In genomic region chr12:100241911-100242796, GRCm38 (mm10) we compare ENCODE assay signal across 8 mouse cellular contexts. TPM values are rescaled to one million over a fixed set of nuclear protein-coding genes. Genes with fewer than 3 reads are reported as not detected.
DNase-seq lines count a peak whose midpoint lies in the region; TF ChIP-seq lines count a peak whose summit lies in the region.

No protein-coding gene starts in this region.

- TF ChIP-seq CTCF in MEL (IDR thresholded peaks at IDR 0.05 in 2 of 3, conservative IDR thresholded peaks at IDR 0.05 in 1 of 3; ENCODE audit: control insufficient read depth in 1 of 3, insufficient read depth in 1 of 3, low read depth in 2 of 3, low read length in 3 of 3, poor library complexity in 1 of 3, severe bottlenecking in 1 of 3) = no peak
- TF ChIP-seq CTCF in layer of hippocampus, adult 2 months (conservative IDR thresholded peaks at IDR 0.05) = no peak
- no peak for TF ChIP-seq CTCF in lung, adult 2 months (IDR thresholded peaks at IDR 0.05; ENCODE audit: insufficient read depth, low read length)
- no peak for TF ChIP-seq CTCF in olfactory bulb, adult 2 months (IDR thresholded peaks at IDR 0.05; ENCODE audit: insufficient read depth, low read depth, low read length)

- H3K4me3 ChIP-seq in MEL (ENCODE audit: control insufficient read depth in 1 of 2, insufficient read depth in 1 of 2, low read depth in 2 of 2, low read length in 2 of 2) = peak overlapping the region; percentile 40 to 55; a peak in 3 of 4 replicates
- peak overlapping the region; percentile 41 for H3K4me3 ChIP-seq in hindbrain, embryonic 10.5 days
- peak overlapping the region; percentile 43; the same call in 1 of the 2 replicates for H3K4me3 ChIP-seq in layer of hippocampus, adult 2 months
- H3K4me3 ChIP-seq in lung, adult 2 months (replicated peaks; ENCODE audit: extremely low read depth, low read depth, low read length) = no peak overlapping the region
- H3K4me3 ChIP-seq in olfactory bulb, adult 2 months (ENCODE audit: insufficient read depth, low read depth, low read length) = peak overlapping the region; percentile 28; the same call in 1 of the 2 replicates

- no peak for TF ChIP-seq POLR2A in MEL (IDR thresholded peaks at IDR 0.05; ENCODE audit: control insufficient read depth in 1 of 2, insufficient read depth in 1 of 2, low read depth in 1 of 2, low read length in 2 of 2, poor library complexity in 1 of 2)
- no peak for TF ChIP-seq POLR2A in lung, adult 2 months (IDR thresholded peaks at IDR 0.05; ENCODE audit: borderline replicate concordance, extremely low read depth, low read depth, low read length)
- TF ChIP-seq POLR2A in olfactory bulb, adult 2 months (IDR thresholded peaks at IDR 0.05; ENCODE audit: insufficient read depth, low read depth, low read length) = 0 out of 2 replicates have a peak, but pooled peaks have one; percentile 25

- WGBS in hindbrain, embryonic 10.5 days = 11% methylated on average over 22 of the region's 22 CpGs
- WGBS in lung, adult 2 months = 19% methylated on average over 22 of the region's 22 CpGs
- 4% methylated on average over 22 of the region's 22 CpGs for WGBS in olfactory bulb, adult 2 months

- no peaks in the 10 kb centered on the region; a peak in 1 of 4 replicates for H3K36me3 ChIP-seq in MEL (ENCODE audit: control insufficient read depth in 1 of 2, insufficient read depth in 2 of 2, low read length in 2 of 2)
- H3K36me3 ChIP-seq in hindbrain, embryonic 10.5 days = no peaks in the 10 kb centered on the region

- no peak overlapping the region for H3K27ac ChIP-seq in MEL (ENCODE audit: control insufficient read depth, low read depth, low read length)
- H3K27ac ChIP-seq in hindbrain, embryonic 10.5 days = peak overlapping the region; percentile 88
- H3K27ac ChIP-seq in layer of hippocampus, adult 2 months = peak overlapping the region; percentile 89
- H3K27ac ChIP-seq in olfactory bulb, adult 2 months (ENCODE audit: insufficient read depth, low read depth, low read length) = peak overlapping the region; percentile 92

- no peak for TF ChIP-seq EP300 in MEL (IDR thresholded peaks at IDR 0.05; ENCODE audit: low read depth in 1 of 2, low read length in 2 of 2)

- 0 out of 4 replicates have a peak, but pooled peaks cover 0 to 5% of the 10 kb centered on the region in 2 experiments for H3K4me1 ChIP-seq in MEL (ENCODE audit: control insufficient read depth in 1 of 2, insufficient read depth in 2 of 2, low read length in 2 of 2)
- peaks cover 42% of the 10 kb centered on the region for H3K4me1 ChIP-seq in hindbrain, embryonic 10.5 days (replicated peaks)
- no peaks in the 10 kb centered on the region for H3K4me1 ChIP-seq in lung, adult 2 months (ENCODE audit: control insufficient read depth, insufficient read depth, low read length)
- peaks cover 24% of the 10 kb centered on the region for H3K4me1 ChIP-seq in olfactory bulb, adult 2 months (ENCODE audit: control insufficient read depth, insufficient read depth, low read length)

- peak; percentile 85 for DNase-seq in MEL (ENCODE audit: low read depth, low spot score)
- DNase-seq in cerebellum, adult 8-10 months = peak; percentile 77
- DNase-seq in forelimb bud, embryonic 11.5 days (ENCODE audit: low read depth, low spot score) = peak; percentile 84
- peak; percentile 86 for DNase-seq in hindbrain, embryonic 10.5 days (ENCODE audit: low spot score)
- DNase-seq in layer of hippocampus, adult 2 months (ENCODE audit: low spot score in 2 of 2) = peak; percentile 58 to 76
- DNase-seq in lung, adult 2 months = peak; percentile 28
- DNase-seq in natural killer cell, adult 2 months (ENCODE audit: low spot score in 2 of 2) = no peak

- peaks cover 0 to 2% of the 10 kb centered on the region in 2 experiments; a peak in 2 of 4 replicates for H3K27me3 ChIP-seq in MEL (ENCODE audit: control insufficient read depth in 1 of 2, insufficient read depth in 2 of 2, low read length in 2 of 2)
- no peaks in the 10 kb centered on the region for H3K27me3 ChIP-seq in hindbrain, embryonic 10.5 days (ENCODE audit: insufficient read depth, poor library complexity, severe bottlenecking)

- peak overlapping the region; percentile 42; the same call in 1 of the 2 replicates for H3K9ac ChIP-seq in MEL (ENCODE audit: control insufficient read depth, low read depth, low read length, poor library complexity, severe bottlenecking)

- H3K79me2 ChIP-seq in MEL (ENCODE audit: control insufficient read depth, insufficient read depth, low read length, poor library complexity) = no peaks in the 10 kb centered on the region

- H3K9me3 ChIP-seq in MEL (replicated peaks; ENCODE audit: insufficient read depth, low read length) = no peaks in the 10 kb centered on the region
- H3K9me3 ChIP-seq in hindbrain, embryonic 10.5 days = no peaks in the 10 kb centered on the region

- TF ChIP-seq RAD21 in MEL (IDR thresholded peaks at IDR 0.05; ENCODE audit: low read depth, low read length) = no peak

TF ChIP-seq in MEL, 35 proteins besides CTCF, POLR2A, EP300 and RAD21:
- no peak for TF ChIP-seq ZMIZ1 (IDR thresholded peaks at IDR 0.05; ENCODE audit: low read depth, low read length)
- no peak for TF ChIP-seq CHD2 (IDR thresholded peaks at IDR 0.05; ENCODE audit: low read length)
- no peak for TF ChIP-seq ZC3H11A (IDR thresholded peaks at IDR 0.05; ENCODE audit: low read depth, low read length)
- TF ChIP-seq JUND (IDR thresholded peaks at IDR 0.05; ENCODE audit: low read depth, low read length) = peak; percentile 95
- no peak for TF ChIP-seq UBTF (IDR thresholded peaks at IDR 0.05; ENCODE audit: borderline replicate concordance, insufficient read depth, low read depth, low read length)

RNA-seq across cellular contexts. Expression of gene Calm1, which starts 42.9 kb away (rescaled TPM):
- total RNA-seq in MEL (2012; rRNA removed) = 602 and 651 TPM in 2 replicates
- polyA plus RNA-seq in MEL (2012; ENCODE audit: insufficient read depth in 1 of 2, insufficient read length in 2 of 2, low read depth in 1 of 2, low replicate concordance in 2 of 2, missing spikeins in 1 of 2) = 1,000 to 10,000 TPM in 1 of 2 experiments, 100 to 1,000 TPM in 1; 524 to 3,339 TPM
- 1,379 and 1,527 TPM in 2 replicates for polyA plus RNA-seq in hindbrain, embryonic 10.5 days (2016; fragmentation: Nextera tagmentation; extraction: Ambion mirVana)
- total RNA-seq in layer of hippocampus, adult 2 months (2021) = 1,000 to 10,000 TPM; 2,009 to 2,049 TPM
- polyA plus RNA-seq in lung, adult 2 months (2012; rRNA removed) = 399 and 586 TPM in 2 replicates
- 446 and 787 TPM in 2 replicates for polyA plus RNA-seq in olfactory bulb, adult 2 months (2012; ENCODE audit: insufficient read depth, insufficient read length, low replicate concordance, missing spikeins)

Comparison
In these comparisons a context has a peak if more than half of its experiments do, and no peak if none do; other contexts are left out.
1. DNase-seq: peak in MEL (single experiment), cerebellum, adult 8-10 months (single experiment), forelimb bud, embryonic 11.5 days (single experiment), hindbrain, embryonic 10.5 days (single experiment), layer of hippocampus, adult 2 months (2 of 2) and lung, adult 2 months (single experiment); none in natural killer cell, adult 2 months (0 of 2).